Mouse (Mus musculus) MEL (cell line): ENCODE measurements around the gene Dis3l2. TPM values are rescaled to one million over a fixed set of nuclear protein-coding genes. Genes with fewer than 3 reads are reported as not detected.

Experiments
- DNase-seq: peaks from one replicate; pipeline ENCODE4 v3.0.0; 2011; ENCODE audit warnings: low read depth, low spot score
- H3K27ac ChIP-seq: 2 replicates; pipeline ENCODE4 v1.5.1; 2012; ENCODE audit warnings: low read depth, mild to moderate bottlenecking, control low read depth, low read length, moderate library complexity; ENCODE audit not compliant: control insufficient read depth
- H3K27me3 ChIP-seq, 2 experiments: fragments of 150-350 bp in 1 of 2; sonication (generic) in 1 of 2; 2 replicates each; pipeline ENCODE4 v1.6.1; 2012; ENCODE audit warnings: low read length in 2 of 2, mild to moderate bottlenecking in 2 of 2, improper control_type of control experiment in 1 of 2, moderate library complexity in 1 of 2; ENCODE audit not compliant: insufficient read depth in 2 of 2, control insufficient read depth in 1 of 2
- H3K36me3 ChIP-seq, 2 experiments: 2 replicates each; pipeline ENCODE4 v1.6.1; 2012 to 2014; ENCODE audit warnings: low read length in 2 of 2, improper control_type of control experiment in 1 of 2, inconsistent platforms in 1 of 2, mild to moderate bottlenecking in 1 of 2; ENCODE audit not compliant: insufficient read depth in 2 of 2, control insufficient read depth in 1 of 2
- H3K4me1 ChIP-seq, 2 experiments: fragments of 150-350 bp in 1 of 2; sonication (generic) in 1 of 2; 2 replicates each; pipeline ENCODE4 v1.6.1; 2012; ENCODE audit warnings: low read length in 2 of 2, improper control_type of control experiment in 1 of 2, mild to moderate bottlenecking in 1 of 2; ENCODE audit not compliant: insufficient read depth in 2 of 2, control insufficient read depth in 1 of 2
- H3K4me3 ChIP-seq, 2 experiments: fragments of 150-350 bp in 1 of 2; sonication (generic) in 1 of 2; 2 replicates each; pipeline ENCODE4 v1.5.1; 2012; ENCODE audit warnings: low read depth in 2 of 2, low read length in 2 of 2, mild to moderate bottlenecking in 2 of 2, moderate library complexity in 2 of 2, control low read depth in 1 of 2, improper control_type of control experiment in 1 of 2; ENCODE audit not compliant: control insufficient read depth in 1 of 2, insufficient read depth in 1 of 2
- H3K79me2 ChIP-seq: 2 replicates; pipeline ENCODE4 v1.6.1; 2012; ENCODE audit warnings: mild to moderate bottlenecking, low read length, moderate library complexity; ENCODE audit not compliant: control insufficient read depth, poor library complexity, insufficient read depth
- H3K9ac ChIP-seq: 2 replicates; pipeline ENCODE4 v1.6.1; 2012; ENCODE audit warnings: low read depth, mild to moderate bottlenecking, control low read depth, low read length, moderate library complexity; ENCODE audit not compliant: control insufficient read depth, poor library complexity, severe bottlenecking
- H3K9me3 ChIP-seq: fragments of 150-350 bp; sonication (generic); replicated peaks from 2 replicates; pipeline ENCODE4 v1.6.1; 2012; ENCODE audit warnings: mild to moderate bottlenecking, low read length, improper control_type of control experiment, moderate library complexity; ENCODE audit not compliant: insufficient read depth
- CHD1 ChIP-seq: IDR thresholded peaks from 2 replicates; pipeline ENCODE4 v1.6.1; 2012; ENCODE audit warnings: low read depth, mild to moderate bottlenecking, inconsistent platforms, low read length, improper control_type of control experiment
- CHD2 ChIP-seq: IDR thresholded peaks from 2 replicates; pipeline ENCODE4 v1.6.1; 2011; ENCODE audit warnings: low read length, improper control_type of control experiment
- CTCF ChIP-seq, 3 experiments: IDR thresholded peaks in 2 of 3; conservative IDR thresholded peaks in 1 of 3; 2 replicates each; pipeline ENCODE4 v1.5.1; 2011 to 2012; ENCODE audit warnings: low read length in 3 of 3, low read depth in 2 of 3, mild to moderate bottlenecking in 2 of 3, improper control_type of control experiment in 1 of 3, inconsistent platforms in 1 of 3, mixed read lengths in 1 of 3, moderate library complexity in 1 of 3; ENCODE audit not compliant: control insufficient read depth in 1 of 3, insufficient read depth in 1 of 3, poor library complexity in 1 of 3, severe bottlenecking in 1 of 3
- ELF1 ChIP-seq: IDR thresholded peaks from 2 replicates; pipeline ENCODE4 v1.6.1; 2014; ENCODE audit warnings: low read depth, mild to moderate bottlenecking, inconsistent platforms, low read length, improper control_type of control experiment, moderate library complexity
- EP300 ChIP-seq, 2 experiments: IDR thresholded peaks; 2 replicates each; pipeline ENCODE4 v1.6.1; 2011; ENCODE audit warnings: improper control_type of control experiment in 2 of 2, low read length in 2 of 2, low read depth in 1 of 2, mild to moderate bottlenecking in 1 of 2
- ETS1 ChIP-seq: IDR thresholded peaks from 2 replicates; pipeline ENCODE4 v1.6.1; 2012; ENCODE audit warnings: low read depth, mild to moderate bottlenecking, inconsistent platforms, low read length, improper control_type of control experiment, moderate library complexity
- GABPA ChIP-seq: IDR thresholded peaks from 2 replicates; pipeline ENCODE4 v1.6.1; 2012; ENCODE audit warnings: low read depth, mild to moderate bottlenecking, inconsistent platforms, low read length, improper control_type of control experiment, moderate library complexity
- GATA1 ChIP-seq: IDR thresholded peaks from 2 replicates; pipeline ENCODE4 v1.6.1; 2011; ENCODE audit warnings: low read depth, low read length, improper control_type of control experiment
- HCFC1 ChIP-seq: IDR thresholded peaks from 2 replicates; pipeline ENCODE4 v1.6.1; 2012; ENCODE audit warnings: low read depth, mild to moderate bottlenecking, inconsistent platforms, low read length, improper control_type of control experiment, moderate library complexity
- MYB ChIP-seq: IDR thresholded peaks from 2 replicates; pipeline ENCODE4 v1.6.1; 2011; ENCODE audit warnings: mild to moderate bottlenecking, low read depth, low read length, improper control_type of control experiment
- MYC ChIP-seq: IDR thresholded peaks from 2 replicates; pipeline ENCODE4 v1.6.1; 2011; ENCODE audit warnings: low read depth, mild to moderate bottlenecking, low read length, improper control_type of control experiment, moderate library complexity
- POLR2A ChIP-seq, 2 experiments: IDR thresholded peaks; 2 replicates each; pipeline ENCODE4 v1.6.1; 2011 to 2012; ENCODE audit warnings: low read length in 2 of 2, mild to moderate bottlenecking in 2 of 2, control low read depth in 1 of 2, improper control_type of control experiment in 1 of 2, low read depth in 1 of 2, moderate library complexity in 1 of 2; ENCODE audit not compliant: control insufficient read depth in 1 of 2, insufficient read depth in 1 of 2, poor library complexity in 1 of 2
- RAD21 ChIP-seq: IDR thresholded peaks from 2 replicates; pipeline ENCODE4 v1.6.1; 2011; ENCODE audit warnings: mild to moderate bottlenecking, low read depth, low read length, improper control_type of control experiment
- RCOR1 ChIP-seq: IDR thresholded peaks from 2 replicates; pipeline ENCODE4 v1.6.1; 2012; ENCODE audit warnings: low read depth, mild to moderate bottlenecking, inconsistent platforms, low read length, improper control_type of control experiment
- SIN3A ChIP-seq: IDR thresholded peaks from 2 replicates; pipeline ENCODE4 v1.6.1; 2012; ENCODE audit warnings: low read length, improper control_type of control experiment, inconsistent platforms
- SMC3 ChIP-seq: IDR thresholded peaks from 2 replicates; pipeline ENCODE4 v1.6.1; 2011; ENCODE audit warnings: low read depth, low read length, improper control_type of control experiment
- TAL1 ChIP-seq: IDR thresholded peaks from 2 replicates; pipeline ENCODE4 v1.6.1; 2012; ENCODE audit warnings: mild to moderate bottlenecking, inconsistent platforms, low read length, moderate library complexity, mixed read lengths
- UBTF ChIP-seq: IDR thresholded peaks from 2 replicates; pipeline ENCODE4 v1.6.1; 2012; ENCODE audit warnings: low read depth, mild to moderate bottlenecking, inconsistent platforms, low read length, improper control_type of control experiment, moderate library complexity, borderline replicate concordance; ENCODE audit not compliant: insufficient read depth
- USF1 ChIP-seq: IDR thresholded peaks from 2 replicates; pipeline ENCODE4 v1.6.1; 2014; ENCODE audit warnings: low read depth, mild to moderate bottlenecking, inconsistent platforms, low read length, improper control_type of control experiment, moderate library complexity
- ZNF384 ChIP-seq: IDR thresholded peaks from 2 replicates; pipeline ENCODE4 v1.6.1; 2012; ENCODE audit warnings: low read depth, mild to moderate bottlenecking, inconsistent platforms, low read length, improper control_type of control experiment
- polyA plus RNA-seq, 2 experiments: library from polyadenylated mRNA; stranded (reverse) in 1 of 2; unstranded in 1 of 2; fragments of >175 nt in 1 of 2; fragments of >200 nt in 1 of 2; gene quantifications; 2 replicates each; pipeline versions ENCODE4 v1.2.1 to v1.2.4; 2012; ENCODE audit warnings: low replicate concordance in 2 of 2, low read depth in 1 of 2; ENCODE audit not compliant: insufficient read length in 2 of 2, insufficient read depth in 1 of 2, missing spikeins in 1 of 2
- total RNA-seq: library from RNA; depleted of rRNA; stranded (reverse); fragments of 300-350 nt; gene quantifications from 2 replicates; pipeline ENCODE4 v1.2.3, GENCODE M21; 2012

Gene Dis3l2
- total and polyA plus RNA-seq, 3 experiments = 16.9 to 17.3 TPM; not detected in 1

DNA sequence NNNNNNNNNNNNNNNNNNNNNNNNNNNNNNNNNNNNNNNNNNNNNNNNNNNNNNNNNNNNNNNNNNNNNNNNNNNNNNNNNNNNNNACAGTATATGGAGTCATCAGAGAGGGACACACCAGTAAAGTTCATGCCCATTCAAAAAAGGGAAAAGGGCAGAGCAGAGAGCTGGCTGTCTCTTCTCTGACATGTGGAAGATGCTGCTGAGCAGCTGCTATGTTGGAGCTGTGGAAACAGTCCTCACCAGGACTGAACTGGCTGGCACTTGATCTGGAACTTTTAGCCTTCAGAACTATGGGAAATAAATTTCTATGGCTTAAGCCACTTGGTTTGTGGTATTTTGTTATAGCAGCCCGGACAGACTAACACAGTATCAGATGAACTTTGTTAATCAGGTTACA, 273.4 kb downstream of the Dis3l2 start:
- no peaks in the 10 kb centered on the region for H3K79me2 ChIP-seq
- no peak overlapping the region for H3K27ac ChIP-seq
- TF ChIP-seq RCOR1 (no peak), CTCF (IDR thresholded peaks at IDR 0.05 in 2 of 3, conservative IDR thresholded peaks at IDR 0.05 in 1 of 3; ENCODE audit: control insufficient read depth in 1 of 3, insufficient read depth in 1 of 3, low read depth in 2 of 3, low read length in 3 of 3, poor library complexity in 1 of 3, severe bottlenecking in 1 of 3) (no peak), GABPA (no peak), UBTF (no peak), SIN3A (no peak), ZNF384 (no peak), ETS1 (no peak), EP300 (IDR thresholded peaks at IDR 0.05; ENCODE audit: low read depth in 1 of 2, low read length in 2 of 2) (no peak), RAD21 (no peak)
- H3K4me3 ChIP-seq = no peak overlapping the region
- H3K36me3 ChIP-seq = peaks cover 0 to 2% of the 10 kb centered on the region in 2 experiments; a peak in 1 of 4 replicates
- no peak for DNase-seq
- H3K9ac ChIP-seq = no peak overlapping the region
- H3K4me1 ChIP-seq = no peaks in the 10 kb centered on the region; a peak in 1 of 4 replicates
- H3K9me3 ChIP-seq = no peaks in the 10 kb centered on the region
- H3K27me3 ChIP-seq = no peaks in the 10 kb centered on the region

DNA sequence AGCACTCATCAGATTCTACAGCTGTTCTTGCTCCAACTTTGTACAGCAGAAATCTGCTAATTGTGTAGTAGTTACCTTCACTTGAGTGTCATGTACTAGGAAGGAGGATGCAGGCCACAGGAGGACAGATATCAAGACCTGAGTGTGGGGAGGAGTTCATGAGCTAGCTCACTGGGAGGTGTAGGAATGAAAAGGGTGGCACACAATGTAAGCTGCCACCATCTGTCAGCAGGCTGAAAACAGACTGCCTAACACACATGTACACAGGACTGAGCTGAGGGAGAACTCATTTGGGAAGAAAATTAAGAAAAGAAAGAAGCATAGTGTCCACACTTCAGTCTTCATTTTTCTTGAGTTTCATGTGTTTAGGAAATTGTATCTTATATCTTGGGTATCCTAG, 282.8 kb downstream of the Dis3l2 start:
- TF ChIP-seq HCFC1 (no peak), MYB (no peak), TAL1 (no peak), SMC3 (no peak), CHD2 (no peak), SIN3A (no peak)
- no peak overlapping the region for H3K27ac ChIP-seq
- no peaks in the 10 kb centered on the region; a peak in 1 of 4 replicates for H3K4me1 ChIP-seq
- DNase-seq = no peak
- no peak overlapping the region for H3K9ac ChIP-seq
- H3K27me3 ChIP-seq = no peaks in the 10 kb centered on the region
- H3K4me3 ChIP-seq = no peak overlapping the region
- H3K79me2 ChIP-seq = no peaks in the 10 kb centered on the region
- H3K9me3 ChIP-seq = no peaks in the 10 kb centered on the region
- H3K36me3 ChIP-seq = no peaks in the 10 kb centered on the region

DNA sequence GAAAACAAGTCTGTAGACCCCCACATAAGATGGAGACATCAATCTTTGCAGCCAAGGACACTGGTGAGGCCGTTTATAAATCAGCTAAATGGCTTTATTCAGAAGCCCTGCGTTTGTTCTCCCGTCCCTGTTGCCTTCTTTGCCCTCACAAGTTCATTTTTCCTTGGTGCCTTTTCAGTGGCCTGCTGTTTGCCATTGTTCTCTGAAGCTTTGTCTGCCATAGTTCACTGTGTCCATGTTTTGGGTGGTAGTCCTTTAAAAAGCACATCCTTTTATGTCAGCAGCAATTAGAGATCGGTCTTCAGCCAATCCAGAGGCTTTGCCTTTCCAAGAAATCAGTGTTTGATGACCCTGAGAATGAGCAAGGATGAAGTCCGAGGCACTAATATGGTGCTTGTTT, 289.2 kb downstream of the Dis3l2 start:
- Histone ChIP-seq H3K27me3 (no peaks in the 10 kb centered on the region), H3K36me3 (no peaks in the 10 kb centered on the region; a peak in 1 of 4 replicates), H3K4me3 (no peak overlapping the region), H3K27ac (no peak overlapping the region), H3K79me2 (no peaks in the 10 kb centered on the region), H3K9me3 (no peaks in the 10 kb centered on the region), H3K9ac (no peak overlapping the region), H3K4me1 (no peaks in the 10 kb centered on the region; a peak in 1 of 4 replicates)
- DNase-seq = no peak
- TF ChIP-seq ETS1 = no peak
- no peak for TF ChIP-seq USF1
- TF ChIP-seq MYC = no peak
- no peak for TF ChIP-seq CHD1
- no peak for TF ChIP-seq CTCF (IDR thresholded peaks at IDR 0.05 in 2 of 3, conservative IDR thresholded peaks at IDR 0.05 in 1 of 3; ENCODE audit: control insufficient read depth in 1 of 3, insufficient read depth in 1 of 3, low read depth in 2 of 3, low read length in 3 of 3, poor library complexity in 1 of 3, severe bottlenecking in 1 of 3)
- TF ChIP-seq GATA1 = no peak
- no peak for TF ChIP-seq ELF1
- no peak for TF ChIP-seq POLR2A (IDR thresholded peaks at IDR 0.05; ENCODE audit: control insufficient read depth in 1 of 2, insufficient read depth in 1 of 2, low read depth in 1 of 2, low read length in 2 of 2, poor library complexity in 1 of 2)
- no peak for TF ChIP-seq CHD2
